Mouse (Mus musculus) limb, embryonic 14.5 days (tissue): ENCODE data around the gene Prss8. TPM values are rescaled to one million over a fixed set of nuclear protein-coding genes. Genes with fewer than 3 reads are reported as not detected.

Experiments
- ATAC-seq: fragments of 200-750 bp; cut with Nextera tagmentation; 2 replicates; pipeline ENCODE4 v1.8.0; 2017; ENCODE audit warnings: low read depth, moderate number of reproducible peaks, moderate TSS enrichment; ENCODE audit not compliant: low FRiP score
- DNase-seq: peaks from one replicate; pipeline ENCODE4 v3.0.0-alpha.2; 2015; ENCODE audit warnings: low spot score
- H3K27ac ChIP-seq: fragments of 300-500 bp; sonication (generic); replicated peaks from 2 replicates; pipeline ENCODE4 v1.5.1; 2014; ENCODE audit warnings: low read depth, mild to moderate bottlenecking, low read length, moderate library complexity, mixed read lengths
- H3K27me3 ChIP-seq: fragments of 300-500 bp; sonication (generic); 2 replicates; pipeline ENCODE4 v1.6.1; 2014; ENCODE audit warnings: low read length, mixed read lengths; ENCODE audit not compliant: control insufficient read depth, insufficient read depth
- H3K36me3 ChIP-seq: fragments of 300-500 bp; sonication (generic); 2 replicates; pipeline ENCODE4 v1.6.1; 2014; ENCODE audit warnings: mild to moderate bottlenecking, low read length, moderate library complexity, mixed read lengths; ENCODE audit not compliant: control insufficient read depth, insufficient read depth
- H3K4me1 ChIP-seq: fragments of 300-500 bp; sonication (generic); 2 replicates; pipeline ENCODE4 v1.6.1; 2014; ENCODE audit warnings: antibody characterized with exemption, low read length, mixed read lengths; ENCODE audit not compliant: control insufficient read depth, insufficient read depth
- H3K4me2 ChIP-seq: fragments of 300-500 bp; sonication (generic); replicated peaks from 2 replicates; pipeline ENCODE4 v1.6.1; 2014; ENCODE audit warnings: low read depth, mild to moderate bottlenecking, low read length, moderate library complexity; ENCODE audit not compliant: severe bottlenecking
- H3K4me3 ChIP-seq: fragments of 300-500 bp; sonication (generic); replicated peaks from 2 replicates; pipeline ENCODE4 v1.5.1; 2014; ENCODE audit warnings: low read length
- H3K9ac ChIP-seq: fragments of 300-500 bp; sonication (generic); 2 replicates; pipeline ENCODE4 v1.6.1; 2014; ENCODE audit warnings: mild to moderate bottlenecking, low read depth, low read length, moderate library complexity; ENCODE audit not compliant: severe bottlenecking
- H3K9me3 ChIP-seq: fragments of 300-500 bp; sonication (generic); 2 replicates; pipeline ENCODE4 v1.6.1; 2016; ENCODE audit warnings: low read length; ENCODE audit not compliant: control insufficient read depth
- POLR2A ChIP-seq: fragments of 200-500 bp; IDR thresholded peaks from 2 replicates; pipeline ENCODE4 v1.8.0; 2012; ENCODE audit warnings: inconsistent platforms, mild to moderate bottlenecking, moderate library complexity, borderline replicate concordance; ENCODE audit not compliant: insufficient read depth, insufficient read length; ENCODE audit errors: extremely low read depth
- WGBS: fragments of 180-500 bp; shearing (Covaris S2); extraction: QIAGEN DNeasy Blood & Tissue Kit; methylation state at CpG from one replicate; pipeline ENCODE4 v1.1.7; 2014; 5-methylcytosine and 5-hydroxymethylcytosine counted together
- polyA plus RNA-seq, 2 experiments: library from polyadenylated mRNA; depleted of rRNA in 1 of 2; stranded (reverse) in 1 of 2; unstranded in 1 of 2; fragments of >200 nt; fragmentation: Nextera tagmentation in 1 of 2; extraction: Ambion mirVana in 1 of 2; gene quantifications; 2 replicates each; pipeline versions ENCODE4 v1.2.1 to v1.2.3; 2012 to 2014

Gene Prss8
- polyA plus RNA-seq, 2 experiments = 6.2 to 7.0 TPM

GRCm38 (mm10) chr7:127887191-127887590 is 42.7 kb downstream of the Prss8 start:
- H3K27ac ChIP-seq = no peak overlapping the region
- no peak overlapping the region for H3K4me3 ChIP-seq
- H3K27me3 ChIP-seq = no peaks in the 10 kb centered on the region
- peaks cover 85% of the 10 kb centered on the region for H3K36me3 ChIP-seq
- no peak for DNase-seq
- WGBS = 89% methylated on average over 8 of the region's 8 CpGs
- no peak overlapping the region for H3K4me2 ChIP-seq
- no peaks in the 10 kb centered on the region for H3K4me1 ChIP-seq
- no peak overlapping the region for H3K9ac ChIP-seq
- ATAC-seq = no peak
- H3K9me3 ChIP-seq = no peaks in the 10 kb centered on the region
- no peak for TF ChIP-seq POLR2A

GRCm38 (mm10) chr7:127886551-127886950 is 43.4 kb downstream of the Prss8 start:
- WGBS = 84% methylated on average over 6 of the region's 6 CpGs
- no peak for TF ChIP-seq POLR2A

GRCm38 (mm10) chr7:127885951-127886350 is 44.0 kb downstream of the Prss8 start:
- WGBS = 46% methylated on average over 6 of the region's 6 CpGs
- Histone ChIP-seq H3K27me3 (no peaks in the 10 kb centered on the region), H3K9me3 (no peaks in the 10 kb centered on the region), H3K27ac (no peak overlapping the region), H3K4me3 (no peak overlapping the region), H3K36me3 (peaks cover 91% of the 10 kb centered on the region), H3K4me1 (no peaks in the 10 kb centered on the region), H3K4me2 (no peak overlapping the region), H3K9ac (no peak overlapping the region)
- ATAC-seq (no peak), DNase-seq (no peak)
- TF ChIP-seq POLR2A = no peak

More at GRCm38 (mm10) chr7:127886551-127886950, 43.4 kb downstream of the Prss8 start:
- Histone ChIP-seq H3K4me2 (no peak overlapping the region), H3K4me3 (no peak overlapping the region), H3K9ac (no peak overlapping the region), H3K9me3 (no peaks in the 10 kb centered on the region), H3K27me3 (no peaks in the 10 kb centered on the region), H3K4me1 (no peaks in the 10 kb centered on the region), H3K27ac (no peak overlapping the region), H3K36me3 (peaks cover 87% of the 10 kb centered on the region)
- no peak for ATAC-seq
- DNase-seq = no peak

GRCm38 (mm10) chr7:127880431-127880830 is 49.5 kb downstream of the Prss8 start:
- 88% methylated on average over 12 of the region's 12 CpGs for WGBS
- Histone ChIP-seq H3K9ac (no peak overlapping the region), H3K4me3 (no peak overlapping the region), H3K4me1 (peaks cover 6% of the 10 kb centered on the region), H3K36me3 (peaks cover 72% of the 10 kb centered on the region), H3K27ac (no peak overlapping the region), H3K27me3 (no peaks in the 10 kb centered on the region), H3K9me3 (no peaks in the 10 kb centered on the region), H3K4me2 (no peak overlapping the region)
- ATAC-seq (no peak), DNase-seq (no peak)
- TF ChIP-seq POLR2A = no peak

GRCm38 (mm10) chr7:127879301-127879700 is 50.6 kb downstream of the Prss8 start:
- H3K4me3 ChIP-seq = no peak overlapping the region
- H3K27me3 ChIP-seq = no peaks in the 10 kb centered on the region
- DNase-seq (no peak), ATAC-seq (no peak)
- H3K27ac ChIP-seq = no peak overlapping the region
- no peak overlapping the region for H3K4me2 ChIP-seq
- WGBS = 97% methylated on average over 9 of the region's 9 CpGs
- H3K4me1 ChIP-seq = peaks cover 10% of the 10 kb centered on the region
- no peak overlapping the region for H3K9ac ChIP-seq
- no peak for TF ChIP-seq POLR2A
- peaks cover 61% of the 10 kb centered on the region for H3K36me3 ChIP-seq
- H3K9me3 ChIP-seq = no peaks in the 10 kb centered on the region
